Mouse (Mus musculus) MEL (cell line): Measurements from ENCODE around the gene Lamb1. TPM values are rescaled to one million over a fixed set of nuclear protein-coding genes. Genes with fewer than 3 reads are reported as not detected.

Source experiments
- DNase-seq: peaks from one replicate; pipeline ENCODE4 v3.0.0; 2011; ENCODE audit warnings: low read depth, low spot score
- H3K27ac ChIP-seq: 2 replicates; pipeline ENCODE4 v1.5.1; 2012; ENCODE audit warnings: low read depth, mild to moderate bottlenecking, control low read depth, low read length, moderate library complexity; ENCODE audit not compliant: control insufficient read depth
- H3K27me3 ChIP-seq, 2 experiments: fragments of 150-350 bp in 1 of 2; sonication (generic) in 1 of 2; 2 replicates each; pipeline ENCODE4 v1.6.1; 2012; ENCODE audit warnings: low read length in 2 of 2, mild to moderate bottlenecking in 2 of 2, improper control_type of control experiment in 1 of 2, moderate library complexity in 1 of 2; ENCODE audit not compliant: insufficient read depth in 2 of 2, control insufficient read depth in 1 of 2
- H3K36me3 ChIP-seq, 2 experiments: 2 replicates each; pipeline ENCODE4 v1.6.1; 2012 to 2014; ENCODE audit warnings: low read length in 2 of 2, improper control_type of control experiment in 1 of 2, inconsistent platforms in 1 of 2, mild to moderate bottlenecking in 1 of 2; ENCODE audit not compliant: insufficient read depth in 2 of 2, control insufficient read depth in 1 of 2
- H3K4me1 ChIP-seq, 2 experiments: fragments of 150-350 bp in 1 of 2; sonication (generic) in 1 of 2; 2 replicates each; pipeline ENCODE4 v1.6.1; 2012; ENCODE audit warnings: low read length in 2 of 2, improper control_type of control experiment in 1 of 2, mild to moderate bottlenecking in 1 of 2; ENCODE audit not compliant: insufficient read depth in 2 of 2, control insufficient read depth in 1 of 2
- H3K4me3 ChIP-seq, 2 experiments: fragments of 150-350 bp in 1 of 2; sonication (generic) in 1 of 2; 2 replicates each; pipeline ENCODE4 v1.5.1; 2012; ENCODE audit warnings: low read depth in 2 of 2, low read length in 2 of 2, mild to moderate bottlenecking in 2 of 2, moderate library complexity in 2 of 2, control low read depth in 1 of 2, improper control_type of control experiment in 1 of 2; ENCODE audit not compliant: control insufficient read depth in 1 of 2, insufficient read depth in 1 of 2
- H3K79me2 ChIP-seq: 2 replicates; pipeline ENCODE4 v1.6.1; 2012; ENCODE audit warnings: mild to moderate bottlenecking, low read length, moderate library complexity; ENCODE audit not compliant: control insufficient read depth, poor library complexity, insufficient read depth
- H3K9ac ChIP-seq: 2 replicates; pipeline ENCODE4 v1.6.1; 2012; ENCODE audit warnings: low read depth, mild to moderate bottlenecking, control low read depth, low read length, moderate library complexity; ENCODE audit not compliant: control insufficient read depth, poor library complexity, severe bottlenecking
- H3K9me3 ChIP-seq: fragments of 150-350 bp; sonication (generic); replicated peaks from 2 replicates; pipeline ENCODE4 v1.6.1; 2012; ENCODE audit warnings: mild to moderate bottlenecking, low read length, improper control_type of control experiment, moderate library complexity; ENCODE audit not compliant: insufficient read depth
- BHLHE40 ChIP-seq: IDR thresholded peaks from 2 replicates; pipeline ENCODE4 v1.6.1; 2012; ENCODE audit warnings: low read depth, mild to moderate bottlenecking, inconsistent platforms, low read length, improper control_type of control experiment, borderline replicate concordance
- CHD1 ChIP-seq: IDR thresholded peaks from 2 replicates; pipeline ENCODE4 v1.6.1; 2012; ENCODE audit warnings: low read depth, mild to moderate bottlenecking, inconsistent platforms, low read length, improper control_type of control experiment
- CHD2 ChIP-seq: IDR thresholded peaks from 2 replicates; pipeline ENCODE4 v1.6.1; 2011; ENCODE audit warnings: low read length, improper control_type of control experiment
- E2F4 ChIP-seq: IDR thresholded peaks from 2 replicates; pipeline ENCODE4 v1.6.1; 2011; ENCODE audit warnings: low read depth, low read length, improper control_type of control experiment, borderline replicate concordance
- ELF1 ChIP-seq: IDR thresholded peaks from 2 replicates; pipeline ENCODE4 v1.6.1; 2014; ENCODE audit warnings: low read depth, mild to moderate bottlenecking, inconsistent platforms, low read length, improper control_type of control experiment, moderate library complexity
- KAT2A ChIP-seq: conservative IDR thresholded peaks from 2 replicates; pipeline ENCODE4 v1.6.1; 2012; ENCODE audit warnings: low read depth, low read length, improper control_type of control experiment, inconsistent platforms
- MAZ ChIP-seq: IDR thresholded peaks from 2 replicates; pipeline ENCODE4 v1.6.1; 2012; ENCODE audit warnings: low read depth, mild to moderate bottlenecking, inconsistent platforms, low read length, improper control_type of control experiment
- MEF2A ChIP-seq: IDR thresholded peaks from 2 replicates; pipeline ENCODE4 v1.6.1; 2014; ENCODE audit warnings: low read depth, mild to moderate bottlenecking, inconsistent platforms, low read length, improper control_type of control experiment; ENCODE audit not compliant: poor library complexity, insufficient replicate concordance, severe bottlenecking; ENCODE audit errors: extremely low read depth
- MXI1 ChIP-seq: IDR thresholded peaks from 2 replicates; pipeline ENCODE4 v1.6.1; 2011; ENCODE audit warnings: mild to moderate bottlenecking, low read depth, low read length, improper control_type of control experiment
- NRF1 ChIP-seq: IDR thresholded peaks from 2 replicates; pipeline ENCODE4 v1.6.1; 2014; ENCODE audit warnings: low read depth, mild to moderate bottlenecking, inconsistent platforms, low read length, improper control_type of control experiment, moderate library complexity; ENCODE audit not compliant: poor library complexity, insufficient read depth, severe bottlenecking
- RCOR1 ChIP-seq: IDR thresholded peaks from 2 replicates; pipeline ENCODE4 v1.6.1; 2012; ENCODE audit warnings: low read depth, mild to moderate bottlenecking, inconsistent platforms, low read length, improper control_type of control experiment
- SIN3A ChIP-seq: IDR thresholded peaks from 2 replicates; pipeline ENCODE4 v1.6.1; 2012; ENCODE audit warnings: low read length, improper control_type of control experiment, inconsistent platforms
- SMC3 ChIP-seq: IDR thresholded peaks from 2 replicates; pipeline ENCODE4 v1.6.1; 2011; ENCODE audit warnings: low read depth, low read length, improper control_type of control experiment
- TBP ChIP-seq: IDR thresholded peaks from 2 replicates; pipeline ENCODE4 v1.8.0; 2011; ENCODE audit warnings: low read depth, low read length, improper control_type of control experiment
- TCF12 ChIP-seq: IDR thresholded peaks from 2 replicates; pipeline ENCODE4 v1.6.1; 2014; ENCODE audit warnings: low read depth, mild to moderate bottlenecking, inconsistent platforms, low read length, improper control_type of control experiment, moderate library complexity
- ZKSCAN1 ChIP-seq: IDR thresholded peaks from 2 replicates; pipeline ENCODE4 v1.6.1; 2012; ENCODE audit warnings: low read depth, mild to moderate bottlenecking, inconsistent platforms, low read length, improper control_type of control experiment, moderate library complexity
- ZNF384 ChIP-seq: IDR thresholded peaks from 2 replicates; pipeline ENCODE4 v1.6.1; 2012; ENCODE audit warnings: low read depth, mild to moderate bottlenecking, inconsistent platforms, low read length, improper control_type of control experiment
- polyA plus RNA-seq, 2 experiments: library from polyadenylated mRNA; stranded (reverse) in 1 of 2; unstranded in 1 of 2; fragments of >175 nt in 1 of 2; fragments of >200 nt in 1 of 2; gene quantifications; 2 replicates each; pipeline versions ENCODE4 v1.2.1 to v1.2.4; 2012; ENCODE audit warnings: low replicate concordance in 2 of 2, low read depth in 1 of 2; ENCODE audit not compliant: insufficient read length in 2 of 2, insufficient read depth in 1 of 2, missing spikeins in 1 of 2
- total RNA-seq: library from RNA; depleted of rRNA; stranded (reverse); fragments of 300-350 nt; gene quantifications from 2 replicates; pipeline ENCODE4 v1.2.3, GENCODE M21; 2012

The Lamb1 gene
- total and polyA plus RNA-seq, 3 experiments: 0.03 TPM; not detected in 2

DNA sequence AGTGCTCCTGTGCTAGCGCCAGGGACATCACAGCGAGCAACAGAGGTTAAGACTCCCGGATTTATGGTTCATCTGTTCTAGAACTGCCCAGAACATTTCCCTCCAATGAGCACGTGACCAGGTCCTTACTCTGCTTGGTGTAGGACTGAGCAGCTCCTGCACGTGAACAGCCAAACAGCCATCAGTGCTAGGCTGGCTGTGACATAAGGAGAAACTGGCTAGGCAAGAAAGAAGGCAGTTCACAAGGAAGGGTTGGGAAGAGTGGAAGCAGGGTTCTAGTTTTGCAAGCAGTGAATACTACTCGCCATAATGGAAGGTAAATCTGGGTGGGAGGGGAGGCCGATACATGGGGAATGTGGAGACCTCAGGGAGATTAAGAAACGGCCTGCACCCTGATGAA, 10.1 kb upstream of the Lamb1 start:
- no peaks in the 10 kb centered on the region for H3K4me1 ChIP-seq
- no peaks in the 10 kb centered on the region for H3K9me3 ChIP-seq
- no peak overlapping the region for H3K4me3 ChIP-seq
- H3K9ac ChIP-seq: no peak overlapping the region
- DNase-seq: no peak
- TF ChIP-seq NRF1 (no peak), TCF12 (no peak), E2F4 (no peak), ELF1 (no peak), RCOR1 (no peak), KAT2A (no peak), TBP (no peak), ZKSCAN1 (no peak), MXI1 (no peak)
- no peak overlapping the region for H3K27ac ChIP-seq
- H3K36me3 ChIP-seq: no peaks in the 10 kb centered on the region
- no peaks in the 10 kb centered on the region for H3K79me2 ChIP-seq
- peaks cover 0 to 2% of the 10 kb centered on the region in 2 experiments; a peak in 1 of 4 replicates for H3K27me3 ChIP-seq

- no peak for DNase-seq
- no peaks in the 10 kb centered on the region for H3K4me1 ChIP-seq
- peaks cover 0 to 2% of the 10 kb centered on the region in 2 experiments; a peak in 1 of 4 replicates for H3K27me3 ChIP-seq
- no peak overlapping the region for H3K4me3 ChIP-seq
- no peak overlapping the region for H3K9ac ChIP-seq
- H3K79me2 ChIP-seq: no peaks in the 10 kb centered on the region
- no peaks in the 10 kb centered on the region for H3K9me3 ChIP-seq
- no peaks in the 10 kb centered on the region for H3K36me3 ChIP-seq
- no peak overlapping the region for H3K27ac ChIP-seq
- TF ChIP-seq ZNF384: no peak
- TF ChIP-seq MAZ: no peak
- TF ChIP-seq KAT2A: no peak
- no peak for TF ChIP-seq MEF2A
- TF ChIP-seq CHD2: no peak
- no peak for TF ChIP-seq BHLHE40
- no peak for TF ChIP-seq SIN3A
- TF ChIP-seq CHD1: no peak
- no peak for TF ChIP-seq SMC3
- TF ChIP-seq TBP: no peak
These were observed 8.7 kb upstream of the Lamb1 start for GRCm38 (mm10) chr12:31256121-31256903.
